Mouse (Mus musculus): ENCODE results near the gene Tnfsfm13. TPM values are rescaled to one million over a fixed set of nuclear protein-coding genes. Genes with fewer than 3 reads are reported as not detected.

The Tnfsfm13 gene
- polyA plus RNA-seq, 1 experiment from 2014 or later, result 0.75 TPM

DNA sequence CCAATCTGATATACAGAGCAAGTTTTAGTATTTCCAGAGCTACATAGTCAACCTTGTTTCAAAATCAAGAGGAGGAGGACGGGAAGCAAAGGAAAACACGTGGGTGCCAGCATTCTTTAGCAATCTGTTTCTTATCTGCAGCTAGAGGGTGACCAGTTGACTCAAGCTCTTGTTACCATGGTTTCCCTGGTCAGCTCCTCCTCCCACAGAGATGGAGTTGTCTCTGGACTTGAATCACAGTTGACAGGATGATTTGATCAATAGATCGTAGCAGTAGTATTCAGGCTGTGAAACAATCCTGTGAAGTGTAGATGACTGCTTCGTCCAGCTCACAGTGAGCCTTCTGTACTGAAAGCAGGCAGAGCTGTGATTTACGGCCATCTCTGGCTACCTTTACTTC, 20.0 kb upstream of the Tnfsfm13 start:
- Histone ChIP-seq H3K4me3 (ENCODE audit: low read depth, low read length) (no peak overlapping the region), H3K9me3 (ENCODE audit: control insufficient read depth, low read length) (no peaks in the 10 kb centered on the region), H3K27ac (ENCODE audit: low read depth, low read length) (no peak overlapping the region), H3K4me2 (ENCODE audit: low read depth, low read length) (no peak overlapping the region), H3K27me3 (ENCODE audit: control insufficient read depth, insufficient read depth, low read length) (no peaks in the 10 kb centered on the region), H3K9ac (replicated peaks; ENCODE audit: low read depth, low read length) (no peak overlapping the region), H3K36me3 (ENCODE audit: control insufficient read depth, insufficient read depth, low read length) (no peaks in the 10 kb centered on the region), H3K4me1 (ENCODE audit: control insufficient read depth, insufficient read depth, low read length) (no peaks in the 10 kb centered on the region)
- ATAC-seq (ENCODE audit: low read depth), result no peak
- 19% methylated on average over 5 of the region's 5 CpGs for WGBS

DNA sequence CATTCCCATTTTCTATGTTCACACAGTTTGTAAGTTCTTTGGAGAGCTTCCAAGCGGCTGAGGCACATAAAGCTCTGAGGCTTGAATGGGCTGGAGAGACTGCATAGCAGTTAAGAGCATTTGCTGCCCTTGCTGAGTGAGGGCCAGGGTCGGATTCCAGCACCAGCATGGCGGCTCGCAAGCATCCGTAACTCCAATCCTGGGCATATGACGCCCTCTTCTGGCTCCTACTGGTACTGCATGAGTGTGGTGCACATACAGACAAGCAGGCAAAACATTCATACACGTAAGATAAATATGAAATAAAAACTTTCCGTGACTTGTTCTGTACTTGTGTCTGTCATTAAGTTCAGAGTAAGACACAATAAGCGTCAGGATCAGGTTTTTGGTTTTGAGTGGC, 19.6 kb upstream of the Tnfsfm13 start:
- no peak for ATAC-seq (ENCODE audit: low read depth)
- no peaks in the 10 kb centered on the region for H3K4me1 ChIP-seq (ENCODE audit: control insufficient read depth, insufficient read depth, low read length)
- H3K4me2 ChIP-seq (ENCODE audit: low read depth, low read length), result no peak overlapping the region
- 56% methylated on average over 9 of the region's 9 CpGs for WGBS
- no peaks in the 10 kb centered on the region for H3K36me3 ChIP-seq (ENCODE audit: control insufficient read depth, insufficient read depth, low read length)
- H3K27me3 ChIP-seq (ENCODE audit: control insufficient read depth, insufficient read depth, low read length), result no peaks in the 10 kb centered on the region
- no peak overlapping the region for H3K9ac ChIP-seq (replicated peaks; ENCODE audit: low read depth, low read length)
- H3K9me3 ChIP-seq (ENCODE audit: control insufficient read depth, low read length), result no peaks in the 10 kb centered on the region
- H3K4me3 ChIP-seq (ENCODE audit: low read depth, low read length), result no peak overlapping the region
- H3K27ac ChIP-seq (ENCODE audit: low read depth, low read length), result no peak overlapping the region

DNA sequence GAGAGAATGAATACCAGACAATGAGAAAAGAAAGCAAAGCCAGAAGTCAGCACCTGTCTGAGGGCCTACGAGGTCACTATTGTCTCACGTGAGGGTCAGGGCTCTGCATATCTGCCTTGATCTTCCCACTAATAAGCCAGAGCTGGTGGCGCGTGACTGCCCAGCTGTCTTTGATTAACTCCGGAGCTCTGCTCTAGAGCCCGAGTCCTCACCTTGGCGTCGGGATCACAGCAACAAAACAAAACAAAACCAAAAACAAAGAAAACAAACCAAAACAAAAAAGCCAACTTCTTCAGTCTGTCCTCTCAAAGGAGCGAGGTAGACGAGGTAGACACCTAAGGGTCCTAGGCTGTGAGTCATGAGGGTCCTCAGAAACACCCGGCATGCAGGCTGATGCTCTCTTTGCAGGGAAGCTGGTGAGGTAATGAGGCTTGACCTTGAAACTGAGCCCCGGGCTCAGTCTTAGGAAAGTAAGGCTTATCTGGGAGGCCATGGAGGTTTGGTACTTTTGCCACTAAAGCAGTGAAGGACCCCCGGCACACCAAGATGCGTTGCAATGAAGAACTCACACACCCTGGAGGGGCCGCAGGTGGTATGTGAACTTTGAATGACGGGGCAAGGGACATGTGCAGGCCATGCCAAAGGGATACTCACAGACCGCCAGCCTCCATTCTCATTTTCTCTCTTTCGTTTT, 18.9 kb upstream of the Tnfsfm13 start:
- ATAC-seq (ENCODE audit: low read depth), result no peak
- Histone ChIP-seq H3K4me3 (ENCODE audit: low read depth, low read length) (no peak overlapping the region), H3K27ac (ENCODE audit: low read depth, low read length) (no peak overlapping the region), H3K4me1 (ENCODE audit: control insufficient read depth, insufficient read depth, low read length) (no peaks in the 10 kb centered on the region), H3K9ac (replicated peaks; ENCODE audit: low read depth, low read length) (no peak overlapping the region), H3K4me2 (ENCODE audit: low read depth, low read length) (no peak overlapping the region), H3K36me3 (ENCODE audit: control insufficient read depth, insufficient read depth, low read length) (no peaks in the 10 kb centered on the region), H3K27me3 (ENCODE audit: control insufficient read depth, insufficient read depth, low read length) (no peaks in the 10 kb centered on the region), H3K9me3 (ENCODE audit: control insufficient read depth, low read length) (no peaks in the 10 kb centered on the region)
- WGBS, result 86% methylated on average over 18 of the region's 18 CpGs

DNA sequence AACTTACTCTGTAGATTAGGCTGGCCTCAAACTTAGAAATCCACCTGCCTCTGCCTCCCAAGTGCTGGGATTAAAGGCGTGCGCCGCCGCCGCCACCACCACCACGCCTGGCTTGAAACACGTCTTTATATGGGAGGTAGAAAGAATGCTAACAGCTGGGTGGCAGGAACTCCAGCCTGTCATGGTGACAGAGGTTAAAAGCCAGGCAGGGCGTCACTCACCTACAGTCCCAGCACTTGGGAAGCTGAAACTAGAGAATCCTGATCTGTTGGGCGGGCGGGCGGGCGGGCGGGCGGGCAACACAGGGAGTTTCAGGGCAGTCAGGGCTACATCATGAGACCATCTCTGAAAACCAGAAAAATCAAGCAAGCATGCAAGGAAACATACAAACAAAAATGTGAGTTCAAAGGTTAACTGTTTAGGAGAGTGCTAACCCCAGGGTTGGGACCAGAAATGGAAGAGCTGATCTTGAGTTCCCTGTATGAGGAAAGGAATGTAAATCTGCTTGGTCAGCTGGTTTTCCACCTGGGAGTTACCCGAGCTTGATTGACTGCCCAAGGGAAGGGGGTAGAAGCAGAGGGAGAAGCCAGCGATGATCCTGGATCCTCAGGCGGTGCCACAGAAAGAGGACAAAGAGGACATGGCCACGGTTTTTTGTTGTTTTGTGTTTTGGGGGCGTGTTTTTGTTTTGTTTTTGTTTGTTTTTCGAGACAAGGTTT, 17.2 kb upstream of the Tnfsfm13 start:
- ATAC-seq (ENCODE audit: low read depth), result no peak
- H3K27ac ChIP-seq (ENCODE audit: low read depth, low read length), result no peak overlapping the region
- H3K36me3 ChIP-seq (ENCODE audit: control insufficient read depth, insufficient read depth, low read length), result no peaks in the 10 kb centered on the region
- no peaks in the 10 kb centered on the region for H3K4me1 ChIP-seq (ENCODE audit: control insufficient read depth, insufficient read depth, low read length)
- H3K9me3 ChIP-seq (ENCODE audit: control insufficient read depth, low read length), result no peaks in the 10 kb centered on the region
- no peak overlapping the region for H3K4me2 ChIP-seq (ENCODE audit: low read depth, low read length)
- WGBS, result 78% methylated on average over 20 of the region's 20 CpGs
- no peak overlapping the region for H3K4me3 ChIP-seq (ENCODE audit: low read depth, low read length)
- no peak overlapping the region for H3K9ac ChIP-seq (replicated peaks; ENCODE audit: low read depth, low read length)
- H3K27me3 ChIP-seq (ENCODE audit: control insufficient read depth, insufficient read depth, low read length), result no peaks in the 10 kb centered on the region

DNA sequence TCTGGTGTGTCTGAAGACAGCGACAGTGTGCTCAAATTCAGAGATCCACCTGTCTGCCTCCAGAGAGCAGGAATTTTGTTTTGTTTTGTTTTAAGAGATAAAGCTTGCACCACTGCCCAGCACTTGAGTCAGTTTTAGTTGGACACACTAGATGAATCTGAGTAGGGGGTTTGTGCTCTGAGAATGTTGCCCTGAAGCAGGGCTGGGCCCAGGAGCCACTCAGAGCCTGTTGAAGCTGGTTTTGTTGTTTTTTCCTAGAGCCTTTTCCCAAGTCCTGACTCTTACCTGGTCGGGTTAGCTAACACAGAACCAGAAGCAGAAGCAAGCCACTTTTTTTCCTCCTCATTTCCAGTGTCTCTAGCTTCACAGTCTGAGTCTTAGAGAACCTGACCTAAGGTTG, 15.2 kb upstream of the Tnfsfm13 start:
- Histone ChIP-seq H3K27ac (ENCODE audit: low read depth, low read length) (no peak overlapping the region), H3K9ac (replicated peaks; ENCODE audit: low read depth, low read length) (no peak overlapping the region), H3K4me3 (ENCODE audit: low read depth, low read length) (no peak overlapping the region), H3K9me3 (ENCODE audit: control insufficient read depth, low read length) (no peaks in the 10 kb centered on the region), H3K4me2 (ENCODE audit: low read depth, low read length) (no peak overlapping the region), H3K36me3 (ENCODE audit: control insufficient read depth, insufficient read depth, low read length) (no peaks in the 10 kb centered on the region), H3K27me3 (ENCODE audit: control insufficient read depth, insufficient read depth, low read length) (no peaks in the 10 kb centered on the region), H3K4me1 (ENCODE audit: control insufficient read depth, insufficient read depth, low read length) (no peaks in the 10 kb centered on the region)
- 79% methylated on average over 2 of the region's 2 CpGs for WGBS
- ATAC-seq (ENCODE audit: low read depth), result no peak

DNA sequence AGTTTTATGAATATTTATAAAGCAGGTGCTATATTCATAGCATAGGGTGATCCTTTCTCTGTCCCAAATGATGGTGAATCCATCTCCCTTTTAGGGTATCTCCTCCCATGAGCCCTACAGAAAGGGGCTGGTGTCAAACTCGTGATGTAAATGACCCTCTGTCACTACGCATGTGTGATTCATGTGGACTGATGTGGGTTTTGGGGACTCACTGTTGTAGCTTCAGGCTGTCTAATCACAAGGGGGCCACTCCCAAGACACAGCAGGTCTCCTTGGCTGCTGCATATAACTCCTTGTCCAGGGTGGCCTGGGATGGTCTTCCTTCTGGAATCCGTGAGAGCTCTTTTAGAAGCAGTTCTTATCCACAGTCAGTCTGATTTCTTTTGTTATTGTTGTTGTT, 14.6 kb upstream of the Tnfsfm13 start:
- Histone ChIP-seq H3K36me3 (ENCODE audit: control insufficient read depth, insufficient read depth, low read length) (no peaks in the 10 kb centered on the region), H3K4me1 (ENCODE audit: control insufficient read depth, insufficient read depth, low read length) (no peaks in the 10 kb centered on the region), H3K4me2 (ENCODE audit: low read depth, low read length) (no peak overlapping the region), H3K27me3 (ENCODE audit: control insufficient read depth, insufficient read depth, low read length) (no peaks in the 10 kb centered on the region), H3K9ac (replicated peaks; ENCODE audit: low read depth, low read length) (no peak overlapping the region), H3K27ac (ENCODE audit: low read depth, low read length) (no peak overlapping the region), H3K9me3 (ENCODE audit: control insufficient read depth, low read length) (no peaks in the 10 kb centered on the region), H3K4me3 (ENCODE audit: low read depth, low read length) (no peak overlapping the region)
- ATAC-seq (ENCODE audit: low read depth), result no peak
- 80% methylated on average over 3 of the region's 3 CpGs for WGBS

DNA sequence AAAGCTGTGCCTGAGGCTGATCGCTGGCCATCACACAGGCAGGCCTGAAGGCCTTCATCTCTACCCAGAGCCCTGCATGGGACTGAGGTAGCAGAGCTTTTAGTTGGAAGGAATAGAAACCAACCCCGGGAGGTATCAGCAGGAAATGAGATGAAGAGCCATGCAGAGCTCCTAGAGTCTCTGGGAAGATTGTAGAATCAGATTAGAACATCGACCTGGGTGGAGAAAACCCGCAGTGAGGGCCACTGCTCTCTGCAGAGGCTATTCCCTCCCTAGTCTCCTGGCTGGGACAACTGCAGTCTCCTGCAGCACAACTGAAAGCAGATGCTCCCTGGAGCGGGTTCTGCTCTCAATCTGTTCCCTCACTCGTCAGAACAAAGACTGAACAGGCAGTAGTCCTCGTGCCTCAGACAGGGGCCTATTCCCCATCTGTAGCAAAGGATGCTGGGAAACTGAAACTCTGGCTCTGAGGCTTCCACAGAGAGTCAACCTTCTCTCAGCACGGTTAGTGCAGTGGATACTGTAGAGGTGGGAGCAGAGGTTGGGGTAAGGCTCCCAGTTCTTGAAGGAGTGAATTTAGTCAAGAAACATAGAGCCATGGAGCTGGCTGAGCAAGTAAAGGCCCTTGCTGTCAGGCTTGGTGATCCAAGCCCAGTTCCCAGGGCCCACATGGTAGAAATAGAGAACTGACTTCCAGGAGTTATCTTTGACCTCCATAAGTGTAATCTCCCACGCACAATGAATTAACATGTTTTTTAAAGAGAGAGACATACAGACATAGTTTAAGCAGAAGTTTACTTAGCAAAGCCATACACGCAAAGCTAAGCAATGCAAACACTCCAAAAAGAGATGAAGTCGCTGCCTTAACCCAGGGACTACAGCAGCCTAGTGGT, 13.9 kb upstream of the Tnfsfm13 start:
- WGBS, result 66% methylated on average over 11 of the region's 11 CpGs
- no peaks in the 10 kb centered on the region for H3K9me3 ChIP-seq (ENCODE audit: control insufficient read depth, low read length)
- no peaks in the 10 kb centered on the region for H3K4me1 ChIP-seq (ENCODE audit: control insufficient read depth, insufficient read depth, low read length)
- no peaks in the 10 kb centered on the region for H3K27me3 ChIP-seq (ENCODE audit: control insufficient read depth, insufficient read depth, low read length)
- H3K27ac ChIP-seq (ENCODE audit: low read depth, low read length), result no peak overlapping the region
- no peaks in the 10 kb centered on the region for H3K36me3 ChIP-seq (ENCODE audit: control insufficient read depth, insufficient read depth, low read length)
- no peak overlapping the region for H3K4me3 ChIP-seq (ENCODE audit: low read depth, low read length)
- H3K4me2 ChIP-seq (ENCODE audit: low read depth, low read length), result no peak overlapping the region
- H3K9ac ChIP-seq (replicated peaks; ENCODE audit: low read depth, low read length), result no peak overlapping the region
- ATAC-seq (ENCODE audit: low read depth), result no peak

DNA sequence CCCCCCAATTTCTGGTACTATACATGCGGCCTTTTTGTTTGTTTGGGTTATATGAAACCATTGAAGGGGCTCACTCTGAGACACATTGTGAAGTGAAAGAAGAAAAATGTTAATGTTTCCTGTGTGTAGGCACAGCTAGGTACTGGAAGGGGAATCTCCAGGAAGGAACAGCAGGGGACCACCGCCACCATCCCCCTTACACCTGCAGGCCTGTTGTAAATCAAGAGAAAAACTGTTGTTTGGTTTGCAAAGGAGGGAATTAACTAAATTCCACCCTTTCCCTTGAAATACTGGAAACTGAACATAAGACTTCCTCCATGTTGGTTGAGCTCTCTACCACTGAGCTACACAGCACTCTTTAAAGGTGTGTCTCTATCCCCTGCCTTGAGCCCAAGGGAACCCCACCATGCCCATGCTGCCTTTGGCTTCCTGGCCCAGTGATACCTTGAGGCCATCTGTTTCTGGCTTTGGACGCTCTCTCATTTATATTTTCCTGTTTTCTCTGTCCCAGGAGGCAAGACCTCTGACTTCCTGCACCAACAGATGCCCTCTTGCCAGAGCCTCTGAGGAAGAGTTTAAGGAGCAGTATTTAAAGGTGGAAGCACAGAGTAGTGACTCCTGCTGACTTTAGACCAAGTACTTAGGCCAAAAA, 12.8 kb upstream of the Tnfsfm13 start:
- 84% methylated on average over 3 of the region's 3 CpGs for WGBS
- Histone ChIP-seq H3K27me3 (ENCODE audit: control insufficient read depth, insufficient read depth, low read length) (no peaks in the 10 kb centered on the region), H3K9me3 (ENCODE audit: control insufficient read depth, low read length) (no peaks in the 10 kb centered on the region), H3K4me1 (ENCODE audit: control insufficient read depth, insufficient read depth, low read length) (no peaks in the 10 kb centered on the region), H3K36me3 (ENCODE audit: control insufficient read depth, insufficient read depth, low read length) (no peaks in the 10 kb centered on the region), H3K27ac (ENCODE audit: low read depth, low read length) (no peak overlapping the region), H3K4me2 (ENCODE audit: low read depth, low read length) (no peak overlapping the region), H3K4me3 (ENCODE audit: low read depth, low read length) (no peak overlapping the region), H3K9ac (replicated peaks; ENCODE audit: low read depth, low read length) (no peak overlapping the region)
- ATAC-seq (ENCODE audit: low read depth), result no peak

Data from neural tube, embryonic 14.5 days (tissue).